Mouse (Mus musculus) cortical plate, adult 2 months (tissue): ENCODE results near the gene Mrln.

Source experiments
- CTCF ChIP-seq: fragments of 200-500 bp; IDR thresholded peaks from 2 replicates; pipeline ENCODE4 v1.5.1; 2011; ENCODE audit warnings: mild to moderate bottlenecking, control low read depth, low read length; ENCODE audit not compliant: insufficient read depth; ENCODE audit errors: extremely low read depth
- POLR2A ChIP-seq: fragments of 200-500 bp; IDR thresholded peaks from 2 replicates; pipeline ENCODE4 v1.6.1; 2011; ENCODE audit warnings: mild to moderate bottlenecking, low read length, control low read depth; ENCODE audit not compliant: insufficient read depth; ENCODE audit errors: extremely low read depth

DNA sequence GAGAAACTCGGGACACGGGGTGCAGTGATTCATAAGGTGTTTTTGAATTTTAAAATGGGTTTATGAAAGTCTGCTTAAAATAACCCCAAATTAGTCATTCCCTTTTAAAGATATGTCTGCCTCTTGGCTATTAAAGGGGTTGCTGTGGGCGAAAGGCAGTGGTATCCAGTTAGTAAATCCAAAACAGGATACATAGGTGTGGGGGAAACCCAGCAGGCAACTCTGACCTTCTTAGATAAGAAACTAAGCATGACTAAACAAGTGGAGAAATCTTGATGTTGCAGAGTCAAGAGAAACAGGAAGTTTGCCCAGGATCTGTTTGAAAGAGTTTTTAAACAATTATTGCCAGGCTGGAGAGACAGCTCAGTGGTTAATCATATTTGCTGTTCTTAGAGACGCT is 52.6 kb downstream of the Mrln start:
- no peak for TF ChIP-seq POLR2A
- no peak for TF ChIP-seq CTCF
